Mouse (Mus musculus): ENCODE data around the gene Epn2. TPM values are rescaled to one million over a fixed set of nuclear protein-coding genes. Genes with fewer than 3 reads are reported as not detected.

The Epn2 gene
- polyA plus RNA-seq, 1 experiment from 2014 or later, result 17.8 TPM

DNA sequence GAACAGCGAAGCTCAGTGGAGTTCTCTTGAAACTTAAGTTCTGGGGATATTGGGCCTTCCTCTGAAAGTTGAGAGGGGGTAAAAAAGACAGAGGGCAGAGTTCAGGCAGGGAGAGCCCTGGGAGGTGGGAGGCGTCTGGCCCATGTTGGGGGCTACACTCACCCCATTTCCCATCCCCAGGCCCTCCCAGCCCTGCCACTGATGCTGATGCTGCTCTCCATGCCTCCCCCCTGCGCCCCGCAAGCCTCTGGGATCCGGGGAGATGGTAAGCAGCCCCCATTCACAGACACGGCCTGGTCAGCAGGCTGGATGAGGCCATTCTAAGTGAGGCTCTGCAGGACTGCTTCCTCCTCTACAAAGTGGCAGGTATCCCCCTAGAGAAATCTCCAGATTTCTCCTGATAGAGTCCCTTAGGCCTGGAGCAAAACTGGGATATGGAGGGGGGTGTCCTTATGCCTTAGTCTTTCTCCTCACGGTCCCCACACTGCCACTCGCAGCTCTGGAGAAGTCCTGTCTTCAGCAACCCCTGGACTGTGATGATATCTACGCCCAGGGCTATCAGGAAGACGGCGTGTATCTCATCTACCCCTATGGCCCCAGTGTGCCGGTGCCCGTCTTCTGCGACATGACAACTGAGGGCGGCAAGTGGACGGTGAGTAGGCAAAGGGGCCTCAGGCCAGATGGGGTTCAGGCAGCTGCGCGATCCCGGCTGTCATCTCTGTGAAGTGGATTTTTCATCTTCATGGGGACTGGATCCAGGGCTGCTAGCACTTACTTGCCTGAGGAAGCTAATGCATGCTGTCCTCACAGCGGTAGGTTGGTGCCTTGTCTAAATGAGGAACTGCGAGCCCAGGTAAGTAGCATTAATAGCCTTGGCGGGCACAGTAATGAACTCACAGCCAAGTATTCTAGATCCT is 93.7 kb downstream of the Epn2 start:
- peak overlapping the region; percentile 56 for H3K9ac ChIP-seq (ENCODE audit: low read length)
- peaks cover 9% of the 10 kb centered on the region for H3K36me3 ChIP-seq (ENCODE audit: control insufficient read depth, insufficient read depth, low read length)
- peak overlapping the region; percentile 92 for H3K27ac ChIP-seq (replicated peaks)
- H3K4me1 ChIP-seq (replicated peaks; ENCODE audit: control insufficient read depth, insufficient read depth), result peaks cover 4% of the 10 kb centered on the region; the same call in 1 of the 2 replicates
- WGBS, result 55% methylated on average over 22 of the region's 22 CpGs
- no peaks in the 10 kb centered on the region for H3K27me3 ChIP-seq (ENCODE audit: control insufficient read depth, insufficient read depth, low read length)
- TF ChIP-seq EP300 (optimal IDR thresholded peaks at IDR 0.05) (no peak), CTCF (IDR thresholded peaks at IDR 0.05; ENCODE audit: low read depth) (no peak)
- peak overlapping the region; percentile 36 for H3K4me3 ChIP-seq (ENCODE audit: low read depth, low read length)
- H3K4me2 ChIP-seq (replicated peaks; ENCODE audit: low read depth), result peak overlapping the region; percentile 51
- no peaks in the 10 kb centered on the region for H3K9me3 ChIP-seq (ENCODE audit: control insufficient read depth, low read length)
- ATAC-seq (ENCODE audit: low FRiP score, low TSS enrichment) (no peak), DNase-seq (ENCODE audit: low spot score) (no peak)

DNA sequence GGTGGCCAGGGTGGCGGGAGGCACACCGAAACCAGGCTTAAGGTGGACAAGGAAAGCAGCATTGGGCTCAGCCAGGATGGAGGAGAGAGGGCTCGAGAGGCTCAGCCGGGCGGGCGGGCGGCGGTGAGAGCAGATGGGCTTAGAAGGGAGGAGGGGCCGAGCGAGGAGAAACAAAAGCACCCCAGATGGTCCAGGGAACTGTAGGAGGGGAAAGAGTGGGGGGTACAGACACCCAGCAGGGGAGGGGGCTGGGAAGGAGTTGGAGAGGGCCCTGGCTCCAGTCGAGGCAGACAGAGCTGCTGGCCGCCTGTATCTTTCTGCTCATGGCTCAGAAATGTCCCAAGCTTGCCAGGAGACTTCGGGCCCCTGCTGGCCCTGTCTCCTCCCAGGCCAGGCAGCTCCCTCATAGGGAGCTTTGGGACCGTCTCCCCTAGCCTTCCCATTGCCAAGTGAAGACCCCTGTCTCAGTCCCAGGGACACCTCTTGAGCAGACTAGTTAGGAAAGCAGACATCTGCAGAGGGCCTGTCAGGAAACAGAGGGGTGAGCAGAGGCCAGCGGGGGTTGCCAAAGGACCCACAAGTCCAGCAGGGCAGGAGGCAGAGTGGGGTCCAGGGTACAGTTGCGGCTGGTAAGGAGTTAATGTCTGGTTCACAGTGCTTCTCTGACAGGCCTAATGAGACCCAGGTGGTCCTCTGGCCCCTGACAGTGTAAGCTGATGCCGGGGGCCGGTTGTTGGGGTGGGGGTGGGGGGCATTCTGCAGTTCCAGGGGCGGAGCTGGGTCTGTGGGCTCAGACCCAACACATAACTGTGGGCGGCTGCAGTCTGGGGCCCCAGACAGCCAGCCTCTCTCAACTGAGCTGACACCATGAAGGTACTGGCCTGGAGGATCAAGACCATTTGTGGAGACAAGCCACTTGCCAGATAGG is 94.6 kb downstream of the Epn2 start, which contains the start of gene Mfap4:
Gene Mfap4 (plus strand): TSS at position 819 of the 928 bp plus-strand sequence.
- Histone ChIP-seq H3K4me3 (ENCODE audit: low read depth, low read length) (peak within 1 kb of the TSS; percentile 36), H3K36me3 (ENCODE audit: control insufficient read depth, insufficient read depth, low read length) (peaks cover 5% of the 10 kb centered on the region; the same call in 1 of the 2 replicates), H3K27ac (replicated peaks) (peak within 1 kb of the TSS; percentile 92), H3K27me3 (ENCODE audit: control insufficient read depth, insufficient read depth, low read length) (no peaks in the 10 kb centered on the region), H3K4me1 (replicated peaks; ENCODE audit: control insufficient read depth, insufficient read depth) (peaks cover 4% of the 10 kb centered on the region; the same call in 1 of the 2 replicates), H3K9ac (ENCODE audit: low read length) (peak within 1 kb of the TSS; percentile 56), H3K9me3 (ENCODE audit: control insufficient read depth, low read length) (no peaks in the 10 kb centered on the region), H3K4me2 (replicated peaks; ENCODE audit: low read depth) (peak within 1 kb of the TSS; percentile 51)
- peak; percentile 77 for ATAC-seq (ENCODE audit: low FRiP score, low TSS enrichment)
- DNase-seq (ENCODE audit: low spot score), result peak; percentile 45
- TF ChIP-seq CTCF (IDR thresholded peaks at IDR 0.05; ENCODE audit: low read depth) (no peak), EP300 (optimal IDR thresholded peaks at IDR 0.05) (no peak)
- 22% methylated on average over 20 of the region's 20 CpGs for WGBS

DNA sequence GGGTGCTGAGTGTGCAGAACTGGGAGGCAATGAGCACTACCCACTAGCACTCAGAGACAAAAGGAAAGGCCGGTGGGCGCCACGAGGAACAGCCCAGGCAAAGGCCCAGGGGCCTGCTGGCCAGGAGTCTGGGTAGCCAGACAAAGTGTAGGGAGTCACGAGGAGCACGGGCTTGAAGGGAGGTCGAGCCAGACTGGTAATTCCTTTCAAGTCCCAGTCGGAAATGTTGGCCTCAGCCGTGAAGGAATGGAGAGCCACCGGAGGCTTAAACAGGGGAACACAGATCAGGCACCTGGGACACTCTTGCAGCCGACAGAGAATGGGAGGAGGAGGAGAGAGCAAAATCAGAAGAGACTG is 95.3 kb downstream of the Epn2 start:
- Histone ChIP-seq H3K9me3 (ENCODE audit: control insufficient read depth, low read length) (no peaks in the 10 kb centered on the region), H3K9ac (ENCODE audit: low read length) (no peak overlapping the region), H3K4me3 (ENCODE audit: low read depth, low read length) (no peak overlapping the region), H3K27me3 (ENCODE audit: control insufficient read depth, insufficient read depth, low read length) (no peaks in the 10 kb centered on the region), H3K36me3 (ENCODE audit: control insufficient read depth, insufficient read depth, low read length) (peaks cover 3% of the 10 kb centered on the region; the same call in 1 of the 2 replicates), H3K27ac (replicated peaks) (peak overlapping the region; percentile 92), H3K4me2 (replicated peaks; ENCODE audit: low read depth) (no peak overlapping the region; the same call in 1 of the 2 replicates), H3K4me1 (replicated peaks; ENCODE audit: control insufficient read depth, insufficient read depth) (peaks cover 4% of the 10 kb centered on the region; the same call in 1 of the 2 replicates)
- DNase-seq (ENCODE audit: low spot score), result no peak
- TF ChIP-seq CTCF (IDR thresholded peaks at IDR 0.05; ENCODE audit: low read depth) (no peak), EP300 (optimal IDR thresholded peaks at IDR 0.05) (no peak)
- WGBS, result 27% methylated on average over 10 of the region's 10 CpGs
- no peak for ATAC-seq (ENCODE audit: low FRiP score, low TSS enrichment)

DNA sequence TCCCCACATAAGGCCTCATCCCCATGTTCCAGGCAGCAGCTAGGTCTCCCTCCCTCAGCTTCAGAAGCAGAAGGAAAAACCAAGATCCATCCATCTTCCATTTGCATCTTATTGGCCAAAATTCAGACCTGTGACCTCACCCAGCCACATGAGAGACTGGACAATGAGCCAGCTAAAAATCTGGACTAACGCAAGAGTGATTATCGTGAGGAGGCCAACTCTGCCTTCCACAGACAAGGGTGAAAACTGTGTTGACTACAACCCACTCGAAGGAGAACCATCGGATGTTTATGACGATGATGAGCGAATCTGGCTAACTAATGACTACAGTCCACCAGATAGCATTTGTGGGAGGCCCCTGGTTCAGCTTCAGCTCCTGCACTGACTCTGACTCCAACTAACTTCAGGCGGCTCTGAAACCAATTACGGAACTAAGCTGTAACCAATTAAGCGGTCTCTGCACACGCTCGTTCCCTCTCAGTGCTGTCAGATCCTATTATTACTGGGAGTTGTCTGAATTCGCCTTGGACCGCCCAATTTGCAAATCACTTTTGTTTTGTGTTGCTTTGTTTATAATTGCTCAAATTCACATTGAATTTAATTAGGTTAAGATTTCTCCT is 96.2 kb downstream of the Epn2 start:
- ATAC-seq (ENCODE audit: low FRiP score, low TSS enrichment) (no peak), DNase-seq (ENCODE audit: low spot score) (no peak)
- peaks cover 3% of the 10 kb centered on the region; the same call in 1 of the 2 replicates for H3K36me3 ChIP-seq (ENCODE audit: control insufficient read depth, insufficient read depth, low read length)
- H3K4me3 ChIP-seq (ENCODE audit: low read depth, low read length), result no peak overlapping the region
- H3K27me3 ChIP-seq (ENCODE audit: control insufficient read depth, insufficient read depth, low read length), result no peaks in the 10 kb centered on the region
- 73% methylated on average over 13 of the region's 13 CpGs for WGBS
- H3K9ac ChIP-seq (ENCODE audit: low read length), result no peak overlapping the region
- no peaks in the 10 kb centered on the region for H3K9me3 ChIP-seq (ENCODE audit: control insufficient read depth, low read length)
- no peak overlapping the region for H3K4me2 ChIP-seq (replicated peaks; ENCODE audit: low read depth)
- TF ChIP-seq CTCF (IDR thresholded peaks at IDR 0.05; ENCODE audit: low read depth), result no peak
- no peak for TF ChIP-seq EP300 (optimal IDR thresholded peaks at IDR 0.05)
- H3K27ac ChIP-seq (replicated peaks), result no peak overlapping the region; the same call in 1 of the 2 replicates
- H3K4me1 ChIP-seq (replicated peaks; ENCODE audit: control insufficient read depth, insufficient read depth), result peaks cover 4% of the 10 kb centered on the region; the same call in 1 of the 2 replicates

Data from stomach, postnatal 0 days (tissue).